14 mouse cellular contexts compared by ENCODE assay signal in genomic region chr19:37896081-37896480, GRCm38 (mm10).
DNase-seq lines count a peak whose midpoint lies in the region; ATAC-seq and TF ChIP-seq lines count a peak whose summit lies in the region.
"Had no signal": no experiment of that assay in that cellular context is flagged by ENCODE, and none has a peak within 500 bp of the region (broad histone marks: within the 10 kb centered on the region; RNA-seq: fewer than 3 reads in every experiment).

No protein-coding gene starts in this region.

- peak; percentile 77 for DNase-seq in Muller cell, postnatal 12 days (ENCODE audit: inconsistent ontology term)
- peak; percentile 51 for DNase-seq in embryo, embryonic 10.5 days (ENCODE audit: low spot score)
- DNase-seq in midbrain, embryonic 14.5 days: peak; percentile 31
- no peak for DNase-seq in urinary bladder, postnatal 25 days (ENCODE audit: low spot score)
- DNase-seq: adrenal gland, postnatal 14 days; cerebellum, postnatal 10 days; gastrocnemius, postnatal 10 days had no signal

- H3K4me3 ChIP-seq in intestine, embryonic 15.5 days (replicated peaks): no peak overlapping the region
- no peak overlapping the region for H3K4me3 ChIP-seq in intestine, postnatal 0 days (ENCODE audit: low read depth, low read length)
- H3K4me3 ChIP-seq in midbrain, embryonic 14.5 days (replicated peaks; ENCODE audit: low read depth, low read length): no peak overlapping the region
- no peak overlapping the region for H3K4me3 ChIP-seq in hindbrain, embryonic 12.5 days
- H3K4me3 ChIP-seq: embryonic facial prominence, embryonic 15.5 days; lung, embryonic 15.5 days had no signal

- TF ChIP-seq CTCF in intestine, postnatal 0 days (IDR thresholded peaks at IDR 0.05; ENCODE audit: low read depth): no peak

- no peak overlapping the region for H3K9ac ChIP-seq in intestine, embryonic 15.5 days
- no peak overlapping the region for H3K9ac ChIP-seq in intestine, postnatal 0 days (ENCODE audit: low read depth, low read length)
- H3K9ac ChIP-seq in midbrain, embryonic 14.5 days (replicated peaks; ENCODE audit: low read length): no peak overlapping the region
- no peak overlapping the region for H3K9ac ChIP-seq in hindbrain, embryonic 12.5 days
- H3K9ac ChIP-seq: embryonic facial prominence, embryonic 15.5 days; lung, embryonic 15.5 days had no signal

- H3K27ac ChIP-seq in intestine, embryonic 15.5 days: no peak overlapping the region
- H3K27ac ChIP-seq in intestine, postnatal 0 days (ENCODE audit: low read depth, low read length): no peak overlapping the region
- H3K27ac ChIP-seq in midbrain, embryonic 14.5 days (replicated peaks; ENCODE audit: low read depth, low read length): no peak overlapping the region
- no peak overlapping the region for H3K27ac ChIP-seq in hindbrain, embryonic 12.5 days
- H3K27ac ChIP-seq: embryonic facial prominence, embryonic 15.5 days; kidney, postnatal 0 days; lung, embryonic 15.5 days had no signal

- no peaks in the 10 kb centered on the region for H3K9me3 ChIP-seq in intestine, embryonic 15.5 days
- no peaks in the 10 kb centered on the region for H3K9me3 ChIP-seq in intestine, postnatal 0 days (ENCODE audit: control insufficient read depth)
- no peaks in the 10 kb centered on the region for H3K9me3 ChIP-seq in midbrain, embryonic 14.5 days (ENCODE audit: control insufficient read depth, low read length)
- H3K9me3 ChIP-seq in hindbrain, embryonic 12.5 days (replicated peaks): no peaks in the 10 kb centered on the region
- H3K9me3 ChIP-seq: embryonic facial prominence, embryonic 15.5 days; G1E; lung, embryonic 15.5 days had no signal

- no peaks in the 10 kb centered on the region for H3K36me3 ChIP-seq in intestine, embryonic 15.5 days
- H3K36me3 ChIP-seq in intestine, postnatal 0 days (ENCODE audit: control insufficient read depth, insufficient read depth): no peaks in the 10 kb centered on the region
- no peaks in the 10 kb centered on the region for H3K36me3 ChIP-seq in midbrain, embryonic 14.5 days (ENCODE audit: control insufficient read depth, insufficient read depth, low read length)
- H3K36me3 ChIP-seq in hindbrain, embryonic 12.5 days: no peaks in the 10 kb centered on the region
- H3K36me3 ChIP-seq: G1E had no signal

- H3K4me1 ChIP-seq in intestine, embryonic 15.5 days (replicated peaks): no peaks in the 10 kb centered on the region
- H3K4me1 ChIP-seq in intestine, postnatal 0 days (replicated peaks; ENCODE audit: control insufficient read depth, insufficient read depth, low read length): no peaks in the 10 kb centered on the region
- no peaks in the 10 kb centered on the region for H3K4me1 ChIP-seq in midbrain, embryonic 14.5 days (ENCODE audit: control insufficient read depth, insufficient read depth, low read length)
- H3K4me1 ChIP-seq in hindbrain, embryonic 12.5 days: no peaks in the 10 kb centered on the region
- H3K4me1 ChIP-seq: embryonic facial prominence, embryonic 15.5 days; lung, embryonic 15.5 days had no signal

- H3K4me2 ChIP-seq in intestine, embryonic 15.5 days (replicated peaks): no peak overlapping the region
- H3K4me2 ChIP-seq in intestine, postnatal 0 days (replicated peaks; ENCODE audit: low read depth): no peak overlapping the region
- no peak overlapping the region for H3K4me2 ChIP-seq in midbrain, embryonic 14.5 days (ENCODE audit: low read length)
- no peak overlapping the region for H3K4me2 ChIP-seq in hindbrain, embryonic 12.5 days (replicated peaks)
- H3K4me2 ChIP-seq: embryonic facial prominence, embryonic 15.5 days; lung, embryonic 15.5 days had no signal

- ATAC-seq in intestine, embryonic 15.5 days: peak; percentile 23; the same call in 1 of the 2 replicates
- ATAC-seq in intestine, postnatal 0 days: no peak
- no peak for ATAC-seq in midbrain, embryonic 14.5 days (ENCODE audit: low FRiP score, low TSS enrichment)
- no peak for ATAC-seq in hindbrain, embryonic 12.5 days (ENCODE audit: low FRiP score)

- no peaks in the 10 kb centered on the region for H3K27me3 ChIP-seq in intestine, embryonic 15.5 days (replicated peaks)
- no peaks in the 10 kb centered on the region for H3K27me3 ChIP-seq in intestine, postnatal 0 days (replicated peaks; ENCODE audit: control insufficient read depth, insufficient read depth, low read length)
- H3K27me3 ChIP-seq in midbrain, embryonic 14.5 days (ENCODE audit: control insufficient read depth, insufficient read depth, low read length): peaks cover 8% of the 10 kb centered on the region
- H3K27me3 ChIP-seq in hindbrain, embryonic 12.5 days: no peaks in the 10 kb centered on the region
- H3K27me3 ChIP-seq: embryonic facial prominence, embryonic 15.5 days; lung, embryonic 15.5 days had no signal

- 26% methylated on average over 7 of the region's 7 CpGs for WGBS in intestine, embryonic 15.5 days
- 19% methylated on average over 7 of the region's 7 CpGs for WGBS in intestine, postnatal 0 days
- whole genome bisulfite sequencing in midbrain, embryonic 14.5 days: 18% methylated on average over 7 of the region's 7 CpGs
- WGBS in hindbrain, embryonic 12.5 days: 42% methylated on average over 7 of the region's 7 CpGs
